9 mouse cellular contexts compared by ENCODE assay signal in the genomic region with DNA sequence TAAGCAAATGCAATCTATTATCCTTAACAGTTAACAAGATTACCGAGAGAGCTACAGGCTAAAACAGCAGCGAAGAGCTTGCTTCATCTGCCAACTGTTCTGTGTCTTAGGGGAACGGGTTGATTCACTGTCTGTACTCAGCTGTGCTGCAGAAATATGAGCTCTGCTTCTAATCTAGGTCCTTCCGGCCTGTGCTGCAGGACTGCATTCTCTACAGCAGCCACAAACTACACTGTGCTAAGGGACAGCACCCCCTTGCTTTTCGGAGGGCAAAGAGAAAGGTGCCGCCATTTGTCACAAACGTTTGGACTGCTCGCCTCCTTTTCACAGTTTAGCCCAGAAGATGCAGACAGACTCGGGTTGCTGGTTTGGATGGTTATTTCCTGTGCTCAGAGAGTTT.
DNase-seq lines count a peak whose midpoint lies in the region; ATAC-seq and TF ChIP-seq lines count a peak whose summit lies in the region.
"Had no signal": no experiment of that assay in that cellular context is flagged by ENCODE, and none has a peak within 500 bp of the region (broad histone marks: within the 10 kb centered on the region; RNA-seq: fewer than 3 reads in every experiment).

No protein-coding gene starts in this region.

- H3K9ac ChIP-seq in kidney, postnatal 0 days (ENCODE audit: low read depth, low read length) = no peak overlapping the region
- H3K9ac ChIP-seq: limb, embryonic 15.5 days had no signal

- H3K4me3 ChIP-seq in gastrocnemius, adult 2 months = peak overlapping the region; percentile 29
- H3K4me3 ChIP-seq in kidney, postnatal 0 days (replicated peaks; ENCODE audit: low read depth, low read length) = no peak overlapping the region
- H3K4me3 ChIP-seq: limb, embryonic 15.5 days had no signal

- peak overlapping the region; percentile 33 for H3K4me2 ChIP-seq in kidney, postnatal 0 days (ENCODE audit: low read length)
- H3K4me2 ChIP-seq: limb, embryonic 15.5 days had no signal

- 20% methylated on average over 9 of the region's 9 CpGs for whole genome bisulfite sequencing in kidney, postnatal 0 days

- H3K27ac ChIP-seq in gastrocnemius, adult 2 months = no peak overlapping the region
- no peak overlapping the region for H3K27ac ChIP-seq in kidney, postnatal 0 days
- H3K27ac ChIP-seq: limb, embryonic 15.5 days had no signal

- H3K36me3 ChIP-seq in kidney, postnatal 0 days (ENCODE audit: insufficient read depth, low read length) = no peaks in the 10 kb centered on the region
- H3K36me3 ChIP-seq: limb, embryonic 15.5 days had no signal

- DNase-seq in gastrocnemius, adult 2 months = no peak
- no peak for DNase-seq in gastrocnemius, postnatal 36 days
- peak; percentile 64 for DNase-seq in kidney, postnatal 0 days (ENCODE audit: low spot score)
- DNase-seq in kidney, postnatal 36 days = no peak
- peak; percentile 36 for DNase-seq in brain, adult 2 months (ENCODE audit: low read depth, low spot score)
- peak; percentile 12 for DNase-seq in layer of hippocampus, postnatal 10 days (ENCODE audit: low spot score in 2 of 2)
- DNase-seq in thymus, postnatal 36 days = no peak
- DNase-seq in ovary, postnatal 10 days (ENCODE audit: low spot score) = no peak

- no peak for ATAC-seq in kidney, postnatal 0 days (replicated peaks; ENCODE audit: low FRiP score, low read depth)

- TF ChIP-seq CTCF in gastrocnemius, adult 2 months (IDR thresholded peaks at IDR 0.05) = 0 out of 2 replicates have a peak, but pooled peaks have one; percentile 2
- peak; percentile 58 for TF ChIP-seq CTCF in kidney, postnatal 0 days (IDR thresholded peaks at IDR 0.05; ENCODE audit: low read depth)

- no peaks in the 10 kb centered on the region for H3K9me3 ChIP-seq in kidney, postnatal 0 days (replicated peaks; ENCODE audit: low read length)
- H3K9me3 ChIP-seq: limb, embryonic 15.5 days had no signal

- intact Hi-C loops in gastrocnemius, adult 2 months (cut with DNase I) = no loop called here
- intact Hi-C loops in gastrocnemius, postnatal 36 days (cut with DNase I) = no loop called here

- no peaks in the 10 kb centered on the region for H3K27me3 ChIP-seq in kidney, postnatal 0 days (ENCODE audit: insufficient read depth, low read length)
- H3K27me3 ChIP-seq: limb, embryonic 15.5 days had no signal

- H3K4me1 ChIP-seq in kidney, postnatal 0 days (replicated peaks; ENCODE audit: insufficient read depth, low read length) = no peaks in the 10 kb centered on the region

Comparison
In these comparisons a context has a peak if more than half of its experiments do, and no peak if none do; other contexts are left out.
1. DNase-seq: peak in kidney, postnatal 0 days (single experiment), brain, adult 2 months (single experiment) and layer of hippocampus, postnatal 10 days (2 of 2); none in gastrocnemius, adult 2 months (single experiment), gastrocnemius, postnatal 36 days (0 of 2), kidney, postnatal 36 days (0 of 2), thymus, postnatal 36 days (0 of 2) and ovary, postnatal 10 days (single experiment).